Mouse (Mus musculus): Measurements from ENCODE around the gene Ugp2.

- TF ChIP-seq CTCF (IDR thresholded peaks at IDR 0.05; ENCODE audit: borderline replicate concordance, insufficient read depth, low read depth, low read length) (no peak), POLR2A (IDR thresholded peaks at IDR 0.05; ENCODE audit: borderline replicate concordance, insufficient read depth, low read length) (no peak)
Measured at GRCm38 (mm10) chr11:21401248-21401647, 30.2 kb upstream of the Ugp2 start.
